Mouse (Mus musculus) hindbrain, embryonic 15.5 days (tissue): ENCODE measurements at regions not wholly inside any gene's neighbourhood (a gene's known extent, or its start where the extent isn't known, plus 50 kb on each side); places are given as distances from the start of the nearest gene placed in this dataset.
"Not testable (repeated sequence)": the region's sequence is repeated elsewhere in the genome, so short reads cannot be mapped to it uniquely, and the experiment has no call there.

Source experiments
- ATAC-seq: fragments of 200-750 bp; cut with Nextera tagmentation; 2 replicates; pipeline ENCODE4 v1.8.0; 2017; ENCODE audit warnings: low read depth, moderate number of reproducible peaks, moderate TSS enrichment; ENCODE audit not compliant: low FRiP score
- H3K27ac ChIP-seq: fragments of 300-500 bp; sonication (generic); replicated peaks from 2 replicates; pipeline ENCODE4 v1.5.1; 2015; ENCODE audit warnings: mild to moderate bottlenecking, inconsistent platforms
- H3K27me3 ChIP-seq: fragments of 300-500 bp; sonication (generic); 2 replicates; pipeline ENCODE4 v1.6.1; 2015; ENCODE audit warnings: control low read depth, inconsistent platforms
- H3K36me3 ChIP-seq: fragments of 300-500 bp; sonication (generic); 2 replicates; pipeline ENCODE4 v1.6.1; 2015; ENCODE audit warnings: control low read depth, inconsistent platforms
- H3K4me1 ChIP-seq: fragments of 300-500 bp; sonication (generic); replicated peaks from 2 replicates; pipeline ENCODE4 v1.6.1; 2015; ENCODE audit warnings: control low read depth, inconsistent platforms
- H3K4me2 ChIP-seq: fragments of 300-500 bp; sonication (generic); 2 replicates; pipeline ENCODE4 v1.6.1; 2015; ENCODE audit warnings: moderate library complexity, mild to moderate bottlenecking, inconsistent platforms
- H3K4me3 ChIP-seq: fragments of 300-500 bp; sonication (generic); 2 replicates; pipeline ENCODE4 v1.5.1; 2015; ENCODE audit warnings: mild to moderate bottlenecking, inconsistent platforms
- H3K9ac ChIP-seq: fragments of 300-500 bp; sonication (generic); 2 replicates; pipeline ENCODE4 v1.6.1; 2015; ENCODE audit warnings: inconsistent platforms
- H3K9me3 ChIP-seq: fragments of 300-500 bp; sonication (generic); 2 replicates; pipeline ENCODE4 v1.6.1; 2016; ENCODE audit warnings: control low read depth, inconsistent platforms
- WGBS: fragments of 180-500 bp; shearing (Covaris S2); methylation state at CpG from one replicate; pipeline ENCODE4 v1.1.7; 2015; 5-methylcytosine and 5-hydroxymethylcytosine counted together

- Histone ChIP-seq H3K27me3 (no peaks in the 10 kb centered on the region), H3K27ac (no peak overlapping the region), H3K4me1 (no peaks in the 10 kb centered on the region), H3K9me3 (no peaks in the 10 kb centered on the region), H3K36me3 (no peaks in the 10 kb centered on the region), H3K4me2 (no peak overlapping the region), H3K9ac (no peak overlapping the region), H3K4me3 (no peak overlapping the region)
- ATAC-seq: no peak
Observed at GRCm38 (mm10) chr17:82348636-82349035, 610.5 kb upstream of the Slc8a1 start.

- Histone ChIP-seq H3K27me3 (no peaks in the 10 kb centered on the region), H3K36me3 (no peaks in the 10 kb centered on the region), H3K27ac (no peak overlapping the region), H3K4me1 (no peaks in the 10 kb centered on the region), H3K4me3 (no peak overlapping the region), H3K9ac (no peak overlapping the region), H3K9me3 (no peaks in the 10 kb centered on the region), H3K4me2 (no peak overlapping the region)
- 97% methylated on average over 5 of the region's 5 CpGs for WGBS
- ATAC-seq: no peak
Observed at GRCm38 (mm10) chr17:82331429-82331828, 593.3 kb upstream of the Slc8a1 start.

- Histone ChIP-seq H3K9ac (no peak overlapping the region), H3K27ac (no peak overlapping the region), H3K4me2 (no peak overlapping the region), H3K4me3 (no peak overlapping the region), H3K36me3 (no peaks in the 10 kb centered on the region), H3K4me1 (no peaks in the 10 kb centered on the region), H3K9me3 (no peaks in the 10 kb centered on the region), H3K27me3 (no peaks in the 10 kb centered on the region)
- WGBS: 82% methylated on average over 5 of the region's 5 CpGs
- no peak for ATAC-seq
Observed at GRCm38 (mm10) chr17:82312191-82312590, 574.0 kb upstream of the Slc8a1 start.

- Histone ChIP-seq H3K27ac (no peak overlapping the region), H3K4me3 (no peak overlapping the region)
- ATAC-seq: no peak
Observed at GRCm38 (mm10) chr17:82306347-82306746, 568.2 kb upstream of the Slc8a1 start.

GRCm38 (mm10) chr17:82277728-82278127 lies 539.6 kb upstream of the Slc8a1 start:
- Histone ChIP-seq H3K9me3 (no peaks in the 10 kb centered on the region), H3K27ac (no peak overlapping the region), H3K4me2 (no peak overlapping the region), H3K9ac (no peak overlapping the region), H3K36me3 (no peaks in the 10 kb centered on the region), H3K4me1 (no peaks in the 10 kb centered on the region), H3K27me3 (no peaks in the 10 kb centered on the region), H3K4me3 (no peak overlapping the region)
- no peak for ATAC-seq
- 85% methylated on average over 3 of the region's 3 CpGs for WGBS

More at GRCm38 (mm10) chr17:82306347-82306746, 568.2 kb upstream of the Slc8a1 start:
- H3K9ac ChIP-seq: no peak overlapping the region
- H3K9me3 ChIP-seq: no peaks in the 10 kb centered on the region
- no peaks in the 10 kb centered on the region for H3K4me1 ChIP-seq
- H3K4me2 ChIP-seq: no peak overlapping the region
- no peaks in the 10 kb centered on the region for H3K27me3 ChIP-seq
- no peaks in the 10 kb centered on the region for H3K36me3 ChIP-seq

GRCm38 (mm10) chr17:82273946-82274345 lies 535.8 kb upstream of the Slc8a1 start:
- H3K27ac ChIP-seq: no peak overlapping the region
- H3K4me2 ChIP-seq: no peak overlapping the region
- H3K4me3 ChIP-seq: no peak overlapping the region
- H3K27me3 ChIP-seq: no peaks in the 10 kb centered on the region
- no peaks in the 10 kb centered on the region for H3K36me3 ChIP-seq
- no peak for ATAC-seq
- H3K9ac ChIP-seq: no peak overlapping the region
- WGBS: 85% methylated on average over 4 of the region's 4 CpGs
- H3K4me1 ChIP-seq: no peaks in the 10 kb centered on the region
- no peaks in the 10 kb centered on the region for H3K9me3 ChIP-seq

- Histone ChIP-seq H3K4me3 (no peak overlapping the region), H3K36me3 (no peaks in the 10 kb centered on the region), H3K9me3 (no peaks in the 10 kb centered on the region), H3K9ac (no peak overlapping the region), H3K4me2 (no peak overlapping the region), H3K4me1 (no peaks in the 10 kb centered on the region), H3K27me3 (no peaks in the 10 kb centered on the region), H3K27ac (no peak overlapping the region)
- ATAC-seq: no peak
- 85% methylated on average over 1 of the region's 1 CpGs for WGBS
Observed at GRCm38 (mm10) chr17:82272845-82273244, 534.7 kb upstream of the Slc8a1 start.

- not testable (repeated sequence) for H3K36me3 ChIP-seq, H3K27ac ChIP-seq, ATAC-seq, H3K4me3 ChIP-seq, H3K27me3 ChIP-seq, H3K4me1 ChIP-seq, H3K9me3 ChIP-seq, H3K9ac ChIP-seq, H3K4me2 ChIP-seq
- WGBS: 96% methylated on average over 5 of the region's 5 CpGs
Observed at GRCm38 (mm10) chr17:82266842-82267241, 528.7 kb upstream of the Slc8a1 start.

- Histone ChIP-seq H3K4me1 (no peaks in the 10 kb centered on the region), H3K4me3 (no peak overlapping the region), H3K9ac (no peak overlapping the region), H3K27me3 (no peaks in the 10 kb centered on the region), H3K9me3 (no peaks in the 10 kb centered on the region), H3K4me2 (no peak overlapping the region), H3K27ac (no peak overlapping the region), H3K36me3 (no peaks in the 10 kb centered on the region)
- WGBS: 91% methylated on average over 2 of the region's 2 CpGs
- ATAC-seq: no peak
Observed at GRCm38 (mm10) chr17:82252362-82252761, 514.2 kb upstream of the Slc8a1 start.

GRCm38 (mm10) chr17:82251841-82252240 lies 513.7 kb upstream of the Slc8a1 start:
- H3K4me2 ChIP-seq: no peak overlapping the region
- no peaks in the 10 kb centered on the region for H3K36me3 ChIP-seq
- no peaks in the 10 kb centered on the region for H3K27me3 ChIP-seq
- H3K4me1 ChIP-seq: no peaks in the 10 kb centered on the region
- no peak overlapping the region for H3K27ac ChIP-seq
- H3K9ac ChIP-seq: no peak overlapping the region
- H3K9me3 ChIP-seq: no peaks in the 10 kb centered on the region
- H3K4me3 ChIP-seq: no peak overlapping the region
- ATAC-seq: no peak

GRCm38 (mm10) chr17:82238361-82238760 lies 500.2 kb upstream of the Slc8a1 start:
- 54% methylated on average over 1 of the region's 1 CpGs for WGBS
- Histone ChIP-seq H3K4me2 (no peak overlapping the region), H3K4me3 (no peak overlapping the region), H3K27me3 (no peaks in the 10 kb centered on the region), H3K36me3 (no peaks in the 10 kb centered on the region), H3K9me3 (no peaks in the 10 kb centered on the region), H3K4me1 (no peaks in the 10 kb centered on the region), H3K27ac (no peak overlapping the region), H3K9ac (no peak overlapping the region)
- no peak for ATAC-seq

GRCm38 (mm10) chr17:82237456-82237855 lies 499.3 kb upstream of the Slc8a1 start:
- Histone ChIP-seq H3K36me3 (no peaks in the 10 kb centered on the region), H3K4me1 (no peaks in the 10 kb centered on the region), H3K9ac (no peak overlapping the region), H3K9me3 (no peaks in the 10 kb centered on the region), H3K27ac (no peak overlapping the region), H3K4me2 (no peak overlapping the region), H3K27me3 (no peaks in the 10 kb centered on the region), H3K4me3 (no peak overlapping the region)
- ATAC-seq: no peak
- 84% methylated on average over 2 of the region's 2 CpGs for WGBS

GRCm38 (mm10) chr17:82215728-82216623 lies 477.8 kb upstream of the Slc8a1 start:
- 73% methylated on average over 5 of the region's 5 CpGs for WGBS
- Histone ChIP-seq H3K27ac (no peak overlapping the region), H3K4me1 (no peaks in the 10 kb centered on the region), H3K9me3 (no peaks in the 10 kb centered on the region), H3K4me3 (no peak overlapping the region), H3K4me2 (no peak overlapping the region), H3K27me3 (no peaks in the 10 kb centered on the region), H3K36me3 (no peaks in the 10 kb centered on the region), H3K9ac (no peak overlapping the region)
- ATAC-seq: no peak
